Mouse (Mus musculus) limb, embryonic 11.5 days (tissue): ENCODE results near the gene Dgcr8. TPM values are rescaled to one million over a fixed set of nuclear protein-coding genes. Genes with fewer than 3 reads are reported as not detected.

Experiments used
- ATAC-seq: fragments of 200-750 bp; cut with Nextera tagmentation; 2 replicates; pipeline ENCODE4 v1.8.0; 2017; ENCODE audit warnings: low read depth; ENCODE audit not compliant: insufficient number of reproducible peaks, low FRiP score, low TSS enrichment
- DNase-seq: peaks from one replicate; pipeline ENCODE4 v3.0.0-alpha.2; 2015; ENCODE audit warnings: low spot score
- H3K27ac ChIP-seq: fragments of 300-500 bp; sonication (generic); replicated peaks from 2 replicates; pipeline ENCODE4 v1.5.1; 2014; ENCODE audit warnings: low read depth, mild to moderate bottlenecking, low read length
- H3K27me3 ChIP-seq: fragments of 300-500 bp; sonication (generic); 2 replicates; pipeline ENCODE4 v1.6.1; 2014; ENCODE audit warnings: mild to moderate bottlenecking, low read length, mixed read lengths; ENCODE audit not compliant: control insufficient read depth, insufficient read depth
- H3K36me3 ChIP-seq: fragments of 300-500 bp; sonication (generic); 2 replicates; pipeline ENCODE4 v1.6.1; 2014; ENCODE audit warnings: mild to moderate bottlenecking, low read length, moderate library complexity, mixed read lengths; ENCODE audit not compliant: control insufficient read depth, insufficient read depth
- H3K4me1 ChIP-seq: fragments of 300-500 bp; sonication (generic); 2 replicates; pipeline ENCODE4 v1.6.1; 2014; ENCODE audit warnings: low read length, mixed read lengths; ENCODE audit not compliant: control insufficient read depth, insufficient read depth
- H3K4me2 ChIP-seq: fragments of 300-500 bp; sonication (generic); 2 replicates; pipeline ENCODE4 v1.6.1; 2014; ENCODE audit warnings: low read depth, mild to moderate bottlenecking, moderate library complexity; ENCODE audit not compliant: severe bottlenecking
- H3K4me3 ChIP-seq: fragments of 300-500 bp; sonication (generic); 2 replicates; pipeline ENCODE4 v1.5.1; 2014; ENCODE audit warnings: low read depth, low read length
- H3K9ac ChIP-seq: fragments of 300-500 bp; sonication (generic); 2 replicates; pipeline ENCODE4 v1.6.1; 2014; ENCODE audit warnings: mild to moderate bottlenecking, low read length
- H3K9me3 ChIP-seq: fragments of 300-500 bp; sonication (generic); 2 replicates; pipeline ENCODE4 v1.6.1; 2016; ENCODE audit warnings: low read length; ENCODE audit not compliant: control insufficient read depth
- WGBS: fragments of 180-500 bp; shearing (Covaris S2); extraction: QIAGEN DNeasy Blood & Tissue Kit; methylation state at CpG from one replicate; pipeline ENCODE4 v1.1.7; 2014; 5-methylcytosine and 5-hydroxymethylcytosine counted together
- polyA plus RNA-seq: library from polyadenylated mRNA; unstranded; fragments of >200 nt; fragmentation: Nextera tagmentation; extraction: Ambion mirVana; gene quantifications from 2 replicates; pipeline ENCODE4 v1.2.1, GENCODE M21; 2014

Dgcr8 gene
- polyA plus RNA-seq, 1 experiment from 2014 or later: 42.7 TPM

- ATAC-seq: no peak
- H3K4me2 ChIP-seq: peak overlapping the region; percentile 71
- H3K9me3 ChIP-seq: no peaks in the 10 kb centered on the region
- H3K4me3 ChIP-seq: peak overlapping the region; percentile 88
- no peaks in the 10 kb centered on the region for H3K27me3 ChIP-seq
- WGBS: under 1% methylated on average over 33 of the region's 33 CpGs
- H3K4me1 ChIP-seq: peaks cover 25% of the 10 kb centered on the region
- DNase-seq: no peak
- H3K36me3 ChIP-seq: peaks cover 45% of the 10 kb centered on the region
- peak overlapping the region; percentile 80 for H3K27ac ChIP-seq
- peak overlapping the region; percentile 92 for H3K9ac ChIP-seq
These were observed 41.3 kb downstream of the Dgcr8 start for GRCm38 (mm10) chr16:18247521-18248399.

GRCm38 (mm10) chr16:18241581-18241980, 47.5 kb downstream of the Dgcr8 start:
- Histone ChIP-seq H3K4me2 (no peak overlapping the region), H3K9me3 (no peaks in the 10 kb centered on the region), H3K4me3 (no peak overlapping the region), H3K27ac (no peak overlapping the region), H3K4me1 (no peaks in the 10 kb centered on the region), H3K36me3 (peaks cover 56% of the 10 kb centered on the region), H3K27me3 (no peaks in the 10 kb centered on the region), H3K9ac (no peak overlapping the region)
- WGBS: 93% methylated on average over 10 of the region's 10 CpGs
- ATAC-seq (no peak), DNase-seq (no peak)

- 80% methylated on average over 7 of the region's 7 CpGs for WGBS
- H3K27ac ChIP-seq: no peak overlapping the region
- no peak overlapping the region for H3K4me3 ChIP-seq
- ATAC-seq: no peak
- peaks cover 26% of the 10 kb centered on the region for H3K36me3 ChIP-seq
- H3K9me3 ChIP-seq: no peaks in the 10 kb centered on the region
- H3K4me2 ChIP-seq: no peak overlapping the region
- H3K9ac ChIP-seq: no peak overlapping the region
- no peaks in the 10 kb centered on the region for H3K27me3 ChIP-seq
- no peak for DNase-seq
- peaks cover 18% of the 10 kb centered on the region for H3K4me1 ChIP-seq
These were observed 52.2 kb downstream of the Dgcr8 start for GRCm38 (mm10) chr16:18236676-18237501.

- Histone ChIP-seq H3K27me3 (no peaks in the 10 kb centered on the region), H3K9me3 (no peaks in the 10 kb centered on the region), H3K27ac (peak overlapping the region; percentile 76), H3K36me3 (peaks cover 19% of the 10 kb centered on the region), H3K4me1 (peaks cover 18% of the 10 kb centered on the region), H3K4me2 (peak overlapping the region; percentile 86), H3K4me3 (peak overlapping the region; percentile 81), H3K9ac (peak overlapping the region; percentile 83)
- WGBS: 7% methylated on average over 19 of the region's 19 CpGs
- peak; percentile 80 for DNase-seq
- peak; percentile 42; the same call in 1 of the 2 replicates for ATAC-seq
These were observed 53.5 kb downstream of the Dgcr8 start for GRCm38 (mm10) chr16:18235389-18236065.

- ATAC-seq: peak; percentile 63
- H3K9ac ChIP-seq: peak within 1 kb of the TSS; percentile 83
- WGBS: under 1% methylated on average over 66 of the region's 79 CpGs
These were observed 54.2 kb downstream of the Dgcr8 start, which contains the start of gene Zdhhc8 for GRCm38 (mm10) chr16:18234671-18235388. Gene Zdhhc8, minus strand, starts transcription at chr16:18235136.

GRCm38 (mm10) chr16:18233919-18234670, 55.0 kb downstream of the Dgcr8 start:
- no peak for DNase-seq
- H3K27me3 ChIP-seq: no peaks in the 10 kb centered on the region
- H3K27ac ChIP-seq: no peak overlapping the region
- peak overlapping the region; percentile 86 for H3K4me2 ChIP-seq
- H3K9ac ChIP-seq: peak overlapping the region; percentile 83
- no peaks in the 10 kb centered on the region for H3K9me3 ChIP-seq
- 18% methylated on average over 13 of the region's 13 CpGs for WGBS
- ATAC-seq: peak; percentile 4; the same call in 1 of the 2 replicates
- H3K4me1 ChIP-seq: peaks cover 18% of the 10 kb centered on the region
- H3K36me3 ChIP-seq: peaks cover 9% of the 10 kb centered on the region; the same call in 1 of the 2 replicates
- peak overlapping the region; percentile 81 for H3K4me3 ChIP-seq

More at GRCm38 (mm10) chr16:18234671-18235388, 54.2 kb downstream of the Dgcr8 start, which contains the start of gene Zdhhc8:
- Histone ChIP-seq H3K27me3 (no peaks in the 10 kb centered on the region), H3K36me3 (peaks cover 13% of the 10 kb centered on the region; the same call in 1 of the 2 replicates), H3K27ac (peak within 1 kb of the TSS; percentile 76), H3K4me2 (peak within 1 kb of the TSS; percentile 86), H3K9me3 (no peaks in the 10 kb centered on the region), H3K4me1 (peaks cover 18% of the 10 kb centered on the region), H3K4me3 (peak within 1 kb of the TSS; percentile 81)
- peak; percentile 79 for DNase-seq

GRCm38 (mm10) chr16:18233451-18233850, 55.6 kb downstream of the Dgcr8 start:
- no peaks in the 10 kb centered on the region for H3K9me3 ChIP-seq
- no peak overlapping the region for H3K27ac ChIP-seq
- H3K9ac ChIP-seq: no peak overlapping the region; the same call in 1 of the 2 replicates
- peaks cover 7% of the 10 kb centered on the region; the same call in 1 of the 2 replicates for H3K36me3 ChIP-seq
- no peaks in the 10 kb centered on the region for H3K27me3 ChIP-seq
- peaks cover 18% of the 10 kb centered on the region for H3K4me1 ChIP-seq
- H3K4me3 ChIP-seq: 0 out of 2 replicates have a peak overlapping the region, but pooled peaks have one; percentile 81
- ATAC-seq (no peak), DNase-seq (no peak)
- WGBS: 48% methylated on average over 1 of the region's 1 CpGs
- H3K4me2 ChIP-seq: 0 out of 2 replicates have a peak overlapping the region, but pooled peaks have one; percentile 13
